Mouse (Mus musculus) CD4-positive, CD25-positive, alpha-beta regulatory T cell, adult 4 months (primary cell): ENCODE measurements at regions not wholly inside any gene's neighbourhood (a gene's known extent, or its start where the extent isn't known, plus 50 kb on each side); places are given as distances from the start of the nearest gene placed in this dataset.

ENCODE experiments used
- ATAC-seq: one replicate; pipeline ENCODE4 v1.8.0; 2017

- no peak for ATAC-seq
These were observed 133.2 kb downstream of the Lpin1 start for GRCm38 (mm10) chr12:16477572-16477971.

- ATAC-seq, result no peak
These were observed 136.2 kb downstream of the Lpin1 start for GRCm38 (mm10) chr12:16474361-16475080.

- ATAC-seq, result no peak
These were observed 153.3 kb downstream of the Lpin1 start for GRCm38 (mm10) chr12:16457419-16457818.

GRCm38 (mm10) chr12:16450771-16451435, 159.9 kb downstream of the Lpin1 start:
- no peak for ATAC-seq

GRCm38 (mm10) chr12:16438717-16439116, 172.0 kb downstream of the Lpin1 start:
- no peak for ATAC-seq

GRCm38 (mm10) chr12:16436961-16437360, 173.8 kb downstream of the Lpin1 start:
- no peak for ATAC-seq

GRCm38 (mm10) chr12:16436255-16436654, 174.5 kb downstream of the Lpin1 start:
- no peak for ATAC-seq

- no peak for ATAC-seq
These were observed 176.0 kb downstream of the Lpin1 start for GRCm38 (mm10) chr12:16434739-16435138.

GRCm38 (mm10) chr12:16434225-16434624, 176.5 kb downstream of the Lpin1 start:
- ATAC-seq, result no peak

GRCm38 (mm10) chr12:16425980-16426379, 184.8 kb downstream of the Lpin1 start:
- no peak for ATAC-seq

GRCm38 (mm10) chr12:16424526-16424925, 186.2 kb downstream of the Lpin1 start:
- ATAC-seq, result no peak

- no peak for ATAC-seq
These were observed 215.0 kb downstream of the Lpin1 start for GRCm38 (mm10) chr12:16395720-16396119.

GRCm38 (mm10) chr12:16392851-16393250, 217.9 kb downstream of the Lpin1 start:
- ATAC-seq, result no peak

GRCm38 (mm10) chr12:16391630-16392269, 219.0 kb downstream of the Lpin1 start:
- no peak for ATAC-seq

- ATAC-seq, result no peak
These were observed 219.6 kb downstream of the Lpin1 start for GRCm38 (mm10) chr12:16391163-16391562.

GRCm38 (mm10) chr12:16387035-16387434, 223.7 kb downstream of the Lpin1 start:
- ATAC-seq, result no peak

GRCm38 (mm10) chr12:16384396-16384795, 226.4 kb downstream of the Lpin1 start:
- ATAC-seq, result no peak

GRCm38 (mm10) chr12:16383499-16383935, 227.2 kb downstream of the Lpin1 start:
- no peak for ATAC-seq

GRCm38 (mm10) chr12:16382417-16382988, 228.3 kb downstream of the Lpin1 start:
- no peak for ATAC-seq

- ATAC-seq, result no peak
These were observed 229.7 kb downstream of the Lpin1 start for GRCm38 (mm10) chr12:16381026-16381425.

- no peak for ATAC-seq
These were observed 230.4 kb downstream of the Lpin1 start for GRCm38 (mm10) chr12:16380346-16380745.

GRCm38 (mm10) chr12:16379415-16379814, 231.4 kb downstream of the Lpin1 start:
- no peak for ATAC-seq

GRCm38 (mm10) chr12:16378501-16378900, 232.3 kb downstream of the Lpin1 start:
- no peak for ATAC-seq
